Mouse (Mus musculus) spleen, postnatal 4 days (tissue): ENCODE data around the gene Gm20532.

Source experiments
- DNase-seq, 2 experiments: peaks; one replicate each; pipeline ENCODE4 v3.0.0; 2022; ENCODE audit warnings: low spot score in 2 of 2

Gene Gm20532

DNA sequence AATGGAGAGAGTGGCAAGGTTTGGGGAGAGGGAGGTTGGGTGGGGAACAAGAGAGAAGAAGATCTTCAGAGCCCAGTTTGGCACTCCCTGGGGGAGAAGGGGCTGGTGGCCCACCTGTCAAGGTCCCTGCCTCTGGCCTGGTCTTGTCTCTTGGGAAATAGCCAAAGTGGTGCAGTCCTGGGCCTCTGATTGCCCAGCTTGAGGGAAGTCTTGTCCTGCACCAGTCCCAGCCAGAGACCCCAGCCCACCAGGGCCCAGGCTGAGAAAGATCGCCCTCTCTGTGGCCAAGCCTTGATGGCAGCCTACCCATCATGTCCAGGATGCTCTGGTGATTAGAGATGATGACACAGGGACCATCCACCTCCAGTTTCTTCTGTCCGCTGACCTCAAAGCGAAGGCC is 10.5 kb downstream of the Gm20532 start:
- no peak for DNase-seq

DNA sequence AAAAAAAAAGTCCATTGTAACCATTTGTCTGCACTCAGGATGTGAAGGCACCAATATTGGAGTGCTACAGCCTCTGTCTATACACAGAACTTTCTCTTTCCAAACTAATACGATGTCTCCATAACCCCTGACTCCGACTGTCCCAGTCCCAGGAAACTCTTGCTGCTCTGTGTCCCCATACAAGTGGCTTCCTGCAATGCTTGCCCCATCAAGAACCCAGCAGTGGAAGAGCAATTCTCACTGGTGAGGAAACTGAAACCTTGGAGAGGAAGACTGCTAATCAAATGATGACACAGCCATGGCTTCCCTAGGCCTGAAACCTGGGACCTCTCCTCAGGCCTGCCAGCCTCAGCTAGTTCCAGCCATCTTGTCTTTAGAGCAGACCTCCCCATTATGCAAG is 11.4 kb downstream of the Gm20532 start:
- DNase-seq, result no peak

DNA sequence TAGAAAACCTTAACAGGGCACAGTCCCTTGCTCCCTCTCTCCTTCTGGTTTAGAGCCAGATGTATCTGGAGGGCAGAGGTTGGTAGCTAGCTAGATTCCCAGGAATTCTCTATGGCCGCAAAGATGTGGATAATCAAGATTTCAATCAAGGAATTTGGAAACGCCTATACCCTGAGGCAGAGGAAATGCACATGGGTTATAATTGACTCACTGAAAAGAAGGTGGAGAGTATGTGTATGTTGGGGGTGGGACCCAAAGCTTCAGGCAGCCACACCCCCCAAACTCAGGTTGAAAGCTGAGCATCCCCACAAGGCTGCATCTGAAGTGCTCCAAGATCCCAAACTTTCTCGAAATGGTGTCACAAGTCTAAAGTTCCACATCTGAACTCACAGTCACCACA is 12.0 kb downstream of the Gm20532 start:
- no peak for DNase-seq

DNA sequence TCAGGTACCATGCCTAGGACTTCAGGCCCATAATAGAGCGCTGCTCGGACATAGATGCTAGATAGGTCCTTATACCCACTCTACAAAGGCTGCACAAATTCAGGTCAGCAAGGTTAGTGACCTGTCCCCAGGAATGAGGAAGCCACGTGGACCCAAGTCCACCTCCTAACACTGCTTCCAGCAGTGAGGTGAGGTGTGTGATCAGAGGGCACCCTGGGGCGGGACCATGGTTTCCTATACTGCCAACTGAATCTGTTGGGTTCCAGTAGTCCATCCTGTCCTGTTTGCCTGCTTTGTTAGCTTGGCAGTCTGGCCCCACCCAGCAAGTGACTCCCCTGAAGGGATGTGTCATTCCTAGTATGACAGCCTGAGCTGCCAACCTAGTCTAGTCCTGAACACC is 13.5 kb downstream of the Gm20532 start:
- no peak for DNase-seq

DNA sequence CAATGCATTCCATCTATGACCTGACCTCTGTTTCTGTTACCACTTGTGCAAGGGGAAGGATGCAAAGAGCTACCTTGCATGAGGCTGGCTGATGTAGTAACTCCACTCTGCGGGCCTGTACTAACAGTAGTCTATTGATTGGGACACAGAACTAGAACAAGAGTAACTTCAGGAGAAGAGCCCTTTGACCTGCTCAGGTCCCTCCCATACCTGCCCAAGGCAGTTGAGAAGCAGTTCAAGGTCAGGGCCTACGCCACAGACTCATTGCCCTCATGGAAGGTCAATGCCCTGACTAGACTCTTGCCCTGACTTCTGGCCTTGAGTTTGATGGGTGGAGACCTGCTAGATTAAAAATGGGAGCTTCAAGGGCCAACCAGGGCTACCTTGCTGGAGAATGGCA is 14.2 kb downstream of the Gm20532 start:
- DNase-seq, result no peak

DNA sequence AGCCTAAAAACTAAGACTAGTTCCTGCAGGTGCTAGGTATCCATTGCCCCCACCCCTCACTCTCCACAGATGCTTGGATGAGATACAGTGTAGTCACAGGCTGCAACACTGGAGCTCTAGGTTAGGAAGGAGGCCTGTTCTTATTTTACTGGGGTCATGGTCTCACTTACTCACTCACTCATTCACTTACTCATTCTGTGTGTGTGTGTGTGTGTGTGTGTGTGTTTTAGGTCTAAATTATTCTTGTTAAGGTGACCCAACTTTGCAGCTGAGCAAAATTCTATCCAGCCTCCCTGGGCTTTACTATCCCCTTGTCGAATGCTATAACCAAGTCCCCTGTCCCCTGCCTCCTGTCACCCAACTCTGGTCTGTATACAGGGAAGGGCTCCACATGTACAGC is 15.2 kb downstream of the Gm20532 start:
- no peak for DNase-seq

DNA sequence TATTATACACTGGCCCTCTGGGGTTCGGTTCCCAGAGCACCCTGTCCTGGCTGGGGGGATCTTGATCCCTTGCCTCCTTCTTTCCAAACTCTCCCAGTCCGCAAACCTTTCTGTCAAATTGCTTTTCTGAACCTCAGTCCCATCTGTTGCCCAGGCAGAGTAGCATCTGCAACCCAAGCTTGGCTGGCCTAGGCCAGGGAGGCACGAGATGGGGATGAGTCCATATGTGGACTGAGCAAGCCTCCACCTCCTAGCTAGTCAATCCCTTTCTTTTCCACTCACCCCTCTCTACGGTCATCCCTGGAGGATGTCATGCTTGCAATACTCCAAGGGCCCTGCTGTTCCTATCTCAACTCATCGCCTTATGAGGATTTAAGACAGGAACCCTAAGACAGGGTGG is 16.2 kb downstream of the Gm20532 start:
- DNase-seq, result no peak

DNA sequence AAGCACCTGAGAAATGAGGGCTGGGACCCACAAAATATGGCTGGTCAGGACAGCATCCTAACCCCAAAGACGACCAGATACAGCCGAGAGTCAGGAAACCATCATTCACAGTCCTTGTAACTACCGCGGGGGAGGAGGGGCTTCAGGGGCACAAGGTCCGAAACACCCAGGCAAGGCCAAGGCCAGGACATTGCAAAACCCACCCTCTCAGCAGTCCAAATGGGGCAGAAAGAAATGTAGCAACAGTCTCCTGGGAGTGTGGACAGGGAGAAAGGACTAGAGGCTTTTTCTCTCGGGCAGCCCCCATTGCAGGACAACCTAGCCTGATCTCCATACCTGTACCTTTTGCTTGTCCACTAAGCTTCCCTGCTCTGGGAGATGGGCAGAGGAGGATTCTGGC is 16.7 kb downstream of the Gm20532 start:
- DNase-seq, result no peak

DNA sequence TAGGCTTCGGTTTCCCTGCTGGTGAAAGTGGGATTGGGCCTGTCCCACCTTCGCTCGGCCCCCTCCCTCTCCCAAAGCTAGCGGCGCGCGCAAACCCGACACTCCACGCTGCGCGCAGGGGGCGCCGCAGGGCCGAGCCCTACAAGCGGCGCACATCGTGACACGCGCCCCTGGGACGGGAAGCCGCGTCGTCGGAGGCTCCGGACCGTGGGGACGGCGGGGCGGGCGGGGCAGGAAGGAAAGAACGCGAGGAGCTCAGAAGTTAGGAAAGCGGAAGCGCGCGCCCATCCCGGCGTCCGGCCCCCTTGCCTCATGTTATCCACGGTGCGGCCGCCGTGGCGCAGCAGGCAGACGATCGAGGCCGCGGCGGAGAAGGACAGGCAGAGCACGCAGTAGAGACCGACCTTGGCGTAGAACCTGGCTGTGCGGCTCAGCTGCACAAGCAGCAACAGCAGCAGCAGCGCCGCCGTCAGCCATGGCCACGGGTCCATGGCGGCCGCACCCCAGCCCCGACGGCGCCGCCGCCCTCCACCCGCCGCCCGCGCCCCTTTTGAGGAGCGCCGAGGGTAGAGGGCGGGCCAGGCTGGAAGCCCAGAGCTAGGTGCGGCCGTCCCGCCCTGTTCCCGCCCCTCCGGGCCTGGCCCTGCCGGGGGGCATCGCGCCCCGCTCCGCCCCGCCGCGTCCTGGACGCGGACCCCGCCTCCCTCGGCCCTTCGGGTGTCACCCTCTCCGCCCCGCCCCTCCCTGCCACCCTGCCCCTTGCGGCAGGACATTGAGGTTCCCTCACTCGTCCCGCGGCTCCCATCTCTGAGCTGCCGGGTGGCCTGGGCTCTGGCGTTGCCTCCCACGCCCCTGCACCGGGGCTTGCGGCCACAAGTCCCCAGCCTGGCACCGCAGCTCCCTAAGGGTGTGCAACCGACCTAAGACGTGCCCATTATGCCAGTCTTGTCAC is 17.6 kb downstream of the Gm20532 start, which contains the start of gene Agpat2:
Gene Agpat2, minus strand, starts transcription at position 698 of the 952 bp plus-strand sequence.
- DNase-seq, result peak; percentile 76 to 85

DNA sequence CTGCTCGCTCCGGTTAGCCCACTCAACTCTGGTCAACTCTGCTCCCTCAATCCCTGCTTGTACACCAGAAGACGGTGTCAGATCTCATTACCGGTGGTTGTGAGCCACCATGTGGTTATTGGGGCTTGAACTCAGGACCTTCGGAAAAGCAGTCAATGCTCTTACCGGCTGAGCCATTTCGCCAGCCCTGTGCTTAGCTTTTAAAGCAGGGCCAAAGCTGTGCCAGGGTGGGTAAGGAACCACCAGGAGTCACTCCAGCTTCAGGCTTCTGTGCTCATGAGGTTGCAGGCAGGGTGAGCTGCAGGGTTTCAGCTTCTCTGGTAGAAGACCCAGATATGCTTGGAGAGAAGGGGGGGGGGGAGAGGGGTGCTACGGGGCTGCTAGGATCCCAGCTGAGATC is 18.9 kb downstream of the Gm20532 start:
- no peak for DNase-seq

DNA sequence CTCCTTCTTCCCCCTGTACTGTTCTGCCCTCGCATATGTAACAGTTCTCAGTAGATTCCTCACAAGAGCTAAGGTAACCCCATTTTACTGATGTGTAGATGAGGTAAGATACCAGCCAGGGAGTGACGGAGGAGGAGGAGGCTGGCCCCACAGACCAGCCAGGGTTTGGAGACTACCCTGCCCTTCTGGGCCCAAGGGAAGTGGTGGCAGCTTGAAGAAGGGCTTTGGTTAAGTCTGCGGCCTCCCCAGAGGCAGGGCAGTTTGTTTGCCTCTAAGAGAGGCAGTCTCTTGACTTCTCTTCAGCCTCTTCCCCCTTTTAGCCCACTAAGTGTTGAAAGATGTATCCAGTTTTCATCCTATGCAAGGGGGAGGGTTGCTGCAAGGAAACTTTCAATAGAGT is 20.1 kb downstream of the Gm20532 start:
- peak in 1 of 2 experiments; percentile 66 for DNase-seq

DNA sequence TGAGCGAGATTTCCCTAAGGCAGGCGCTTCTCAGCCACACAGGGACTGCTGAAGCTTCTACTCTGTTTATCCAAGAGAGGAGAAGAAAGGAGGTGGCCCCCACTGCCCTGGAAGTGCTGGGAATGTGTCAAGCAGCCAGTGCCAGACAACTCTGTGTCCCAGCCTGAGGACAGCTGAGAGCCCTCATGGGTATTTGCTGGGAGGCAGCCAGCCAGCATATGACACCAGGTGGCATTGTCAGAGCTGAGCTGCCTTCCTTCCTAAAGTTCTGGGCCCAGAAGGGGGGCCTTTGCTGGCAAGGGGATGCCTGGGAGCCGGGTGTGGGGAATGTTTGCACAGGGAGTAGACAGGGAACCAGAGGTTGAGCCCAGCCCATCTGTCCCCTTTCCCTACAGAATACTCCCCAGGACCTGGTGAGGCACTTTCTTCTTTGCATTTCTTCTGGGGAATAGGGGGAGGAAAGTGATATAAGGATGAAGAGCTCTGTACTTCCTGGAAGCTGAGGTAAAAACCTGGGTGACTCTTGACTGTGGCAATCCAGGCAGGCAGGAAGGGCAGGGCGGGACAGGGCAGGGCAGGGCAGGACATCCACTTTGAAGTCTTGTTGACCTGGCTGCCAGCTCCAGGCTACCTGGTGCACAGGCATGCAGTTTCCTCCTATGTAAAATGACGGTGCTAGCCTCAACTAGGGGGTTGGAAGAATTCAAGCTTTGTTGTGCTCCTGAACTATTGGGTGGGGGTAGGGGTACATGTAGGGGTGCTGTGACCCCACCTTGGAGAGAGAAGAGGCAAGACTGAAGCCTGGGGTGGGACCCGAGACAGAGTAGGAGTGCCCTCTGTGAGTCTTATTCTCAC is 20.8 kb downstream of the Gm20532 start:
- no peak for DNase-seq

DNA sequence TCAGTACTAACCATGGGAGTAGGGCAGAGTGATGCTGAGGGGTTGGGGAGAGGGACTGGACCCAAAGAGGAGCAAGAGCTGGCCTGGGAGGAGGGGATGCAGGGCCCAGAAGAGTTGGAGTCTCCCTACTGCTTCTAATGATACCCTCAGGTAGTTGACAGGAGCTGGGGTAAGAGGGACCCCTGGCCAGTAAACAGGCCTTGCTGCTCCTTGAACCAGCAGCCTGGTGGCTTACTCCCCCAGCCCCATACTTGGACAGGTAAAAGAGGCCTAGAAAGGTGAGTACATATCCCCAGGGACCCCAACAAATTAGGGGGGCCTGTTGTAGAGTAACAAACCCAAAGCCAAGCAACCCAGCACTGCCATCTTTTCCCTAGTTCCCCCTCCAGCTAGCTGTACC is 22.3 kb downstream of the Gm20532 start:
- no peak for DNase-seq

DNA sequence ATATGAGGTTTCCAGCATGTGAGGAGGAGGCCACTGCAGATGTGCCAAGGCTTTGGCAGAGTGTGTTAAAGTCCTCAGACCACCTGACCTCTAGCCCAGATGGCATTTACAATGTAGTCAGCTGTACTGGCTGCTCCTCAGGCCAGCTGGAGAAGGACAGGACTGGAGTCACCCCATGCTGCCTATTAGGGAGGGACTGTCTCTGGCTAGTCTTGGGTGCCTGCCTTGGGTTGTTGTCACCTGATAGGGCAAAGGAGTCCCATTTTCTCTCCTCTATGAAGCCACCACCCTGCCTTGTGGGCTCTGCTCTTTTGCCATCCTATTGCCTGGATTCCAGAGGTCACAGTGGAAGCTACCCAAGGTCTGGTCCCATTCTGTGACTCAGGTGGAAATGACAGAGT is 22.8 kb downstream of the Gm20532 start:
- no peak for DNase-seq

DNA sequence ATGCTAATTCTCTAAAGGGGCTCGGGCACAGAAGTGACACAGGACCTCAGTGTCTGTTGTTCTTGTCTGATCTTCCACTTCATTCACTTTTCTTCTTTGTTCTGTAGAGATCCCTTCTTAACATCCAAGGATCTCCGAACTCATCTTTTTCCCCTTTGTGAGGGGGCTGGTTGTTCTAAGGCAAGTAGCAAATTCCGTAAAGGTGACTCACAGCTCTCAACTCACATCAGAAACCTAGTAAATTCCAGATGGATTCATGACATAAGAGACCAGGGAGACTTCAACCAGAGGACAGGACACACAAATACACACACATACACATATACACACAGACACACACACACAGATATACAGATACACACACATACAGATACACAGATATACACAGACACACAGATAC is 24.1 kb downstream of the Gm20532 start:
- no peak for DNase-seq

DNA sequence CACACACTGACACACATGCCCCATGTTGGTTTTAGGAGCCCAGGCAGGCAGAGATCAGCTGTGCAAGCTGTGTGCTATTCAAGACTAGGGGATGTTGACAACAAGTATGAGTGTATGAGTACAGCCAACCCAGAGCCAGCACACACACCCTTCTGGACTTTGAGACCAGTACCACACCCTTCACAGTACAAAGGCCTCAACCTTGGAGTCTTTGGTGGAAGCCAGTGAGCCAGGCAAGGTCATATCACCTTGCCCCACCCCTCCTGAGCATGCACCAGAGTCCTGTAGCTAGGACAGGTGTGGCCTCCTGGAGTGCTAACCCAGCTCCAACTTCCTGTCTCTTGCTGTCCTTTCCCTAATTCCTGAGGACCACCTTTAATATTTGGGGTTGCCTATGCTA is 24.6 kb downstream of the Gm20532 start:
- no peak for DNase-seq

DNA sequence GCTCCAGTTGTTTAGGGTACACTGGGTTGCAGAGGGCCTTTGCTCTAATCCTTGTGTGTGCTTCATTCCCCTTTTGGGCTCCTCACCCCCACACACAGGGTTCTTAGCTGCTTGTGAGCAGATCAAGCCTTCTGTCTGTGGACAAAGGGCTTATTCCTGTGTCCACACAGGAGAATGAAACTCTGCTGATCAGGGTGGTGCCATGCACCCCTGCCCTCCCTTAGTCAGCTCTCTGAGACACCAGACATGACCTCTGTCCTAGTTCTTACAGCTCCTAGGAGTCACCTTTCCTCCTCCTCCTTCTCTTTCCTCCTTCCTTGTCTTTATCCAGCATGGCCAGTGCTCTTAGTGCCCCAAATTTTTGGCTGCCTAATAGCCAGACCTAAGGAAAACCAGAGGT is 25.5 kb downstream of the Gm20532 start:
- no peak for DNase-seq

DNA sequence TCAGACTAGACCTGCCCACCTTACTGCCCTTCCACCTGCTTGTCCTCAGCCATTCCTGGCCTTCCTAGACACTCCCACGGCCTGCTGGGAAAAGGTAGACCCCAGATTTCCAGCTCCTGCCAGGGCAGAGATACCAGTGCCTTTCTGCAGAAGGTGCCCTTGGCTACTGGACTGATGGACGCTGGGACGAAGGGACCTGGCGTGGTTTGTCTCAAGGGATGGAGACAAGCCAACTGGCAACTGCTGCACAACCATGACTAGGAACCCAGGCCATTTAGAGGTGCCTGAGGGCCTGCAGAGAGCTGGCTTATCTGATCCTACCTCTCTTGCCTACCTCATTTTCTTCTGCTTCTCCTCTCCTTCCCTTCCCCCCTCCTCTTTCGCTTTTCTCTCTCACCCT is 28.5 kb downstream of the Gm20532 start:
- no peak for DNase-seq

DNA sequence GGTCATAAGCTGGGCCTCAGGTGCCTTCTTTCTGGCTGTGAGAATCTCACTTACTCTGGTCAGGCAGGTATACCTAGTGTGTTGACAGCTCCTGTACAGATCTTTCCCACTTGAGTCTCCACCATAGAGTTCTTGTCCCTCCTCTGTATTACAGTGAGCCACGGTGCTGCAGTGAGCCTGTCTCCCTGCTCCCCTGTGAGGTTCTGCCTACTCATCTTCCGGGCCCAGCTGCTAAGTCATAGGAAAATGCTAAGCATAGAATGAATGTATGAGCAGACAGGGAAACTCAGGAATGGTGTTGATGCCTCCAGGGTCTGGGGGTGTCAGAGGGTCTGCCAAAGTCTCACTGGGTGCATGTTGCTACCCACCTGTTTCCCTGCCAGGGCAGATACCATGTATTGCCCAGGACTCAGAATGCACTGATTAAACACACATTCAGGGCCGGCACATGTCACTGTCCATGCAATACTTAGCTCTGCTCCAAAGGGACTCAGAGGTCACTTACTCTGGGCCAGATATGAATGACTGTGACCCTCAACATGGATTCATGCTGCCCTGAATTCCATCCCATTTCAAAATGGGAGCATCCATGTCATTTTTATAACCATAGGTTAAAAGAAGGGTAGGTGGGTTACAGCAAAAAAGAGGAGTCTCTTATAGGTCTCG is 29.2 kb downstream of the Gm20532 start:
- no peak for DNase-seq

DNA sequence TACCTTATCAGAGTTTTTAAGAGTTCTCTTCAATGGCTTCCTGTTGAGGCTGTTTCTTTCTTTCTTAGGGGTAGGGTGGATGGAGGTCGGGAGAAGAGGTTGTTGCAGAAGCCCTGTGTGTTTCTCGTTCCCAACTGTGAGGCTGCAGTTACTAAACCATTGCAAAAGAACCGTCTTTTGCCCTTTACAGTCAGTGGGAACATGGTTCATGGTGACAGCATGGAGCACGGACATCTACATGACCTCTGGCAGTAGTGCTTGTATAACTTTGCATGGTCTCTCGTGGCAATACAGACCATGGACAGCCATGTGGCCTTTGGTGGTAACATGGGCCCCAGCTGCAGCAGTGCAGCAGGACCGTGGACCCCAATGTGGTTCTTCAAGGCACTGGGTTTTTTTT is 30.9 kb downstream of the Gm20532 start:
- no peak for DNase-seq

DNA sequence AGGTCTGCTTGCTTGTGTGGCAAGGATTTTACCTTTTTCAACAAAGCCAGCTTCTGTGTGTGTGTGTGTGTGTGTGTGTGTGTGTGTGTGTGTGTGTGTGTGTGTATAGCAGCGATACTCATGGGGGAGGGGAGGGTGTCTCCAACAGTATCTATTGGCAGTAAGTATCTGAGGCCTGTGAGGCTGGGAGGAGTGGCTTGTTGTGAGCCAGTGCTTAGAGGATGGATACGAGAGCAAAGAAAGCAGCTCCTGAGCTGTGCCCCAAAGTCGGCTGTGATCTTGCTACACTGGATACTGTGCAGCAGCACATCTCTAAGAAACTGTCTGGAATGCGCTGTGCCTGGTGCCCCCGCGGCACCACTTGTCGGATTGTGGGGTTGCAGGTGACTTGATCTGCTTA is 31.5 kb downstream of the Gm20532 start:
- no peak for DNase-seq

DNA sequence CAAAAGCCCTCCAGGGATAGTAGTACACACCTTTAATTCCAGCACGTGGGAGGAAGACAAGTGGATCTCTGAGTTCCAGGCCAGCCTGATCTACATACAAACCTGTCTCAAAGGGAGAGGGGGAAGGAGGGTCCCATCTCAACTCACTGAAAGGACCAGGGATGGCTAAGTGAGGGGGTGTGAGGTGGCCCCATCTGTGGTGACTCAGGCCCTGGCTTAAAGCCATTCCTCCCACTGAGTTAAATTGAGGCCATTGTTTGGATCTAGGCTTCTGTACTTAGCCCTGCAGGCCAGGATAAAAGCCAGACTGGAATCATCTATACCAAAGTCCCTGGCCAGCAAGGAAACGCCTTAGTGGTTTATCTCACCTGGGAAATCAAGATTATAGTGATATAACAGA is 34.8 kb downstream of the Gm20532 start:
- no peak for DNase-seq
